13 mouse cellular contexts compared by ENCODE assay signal in the genomic region with DNA sequence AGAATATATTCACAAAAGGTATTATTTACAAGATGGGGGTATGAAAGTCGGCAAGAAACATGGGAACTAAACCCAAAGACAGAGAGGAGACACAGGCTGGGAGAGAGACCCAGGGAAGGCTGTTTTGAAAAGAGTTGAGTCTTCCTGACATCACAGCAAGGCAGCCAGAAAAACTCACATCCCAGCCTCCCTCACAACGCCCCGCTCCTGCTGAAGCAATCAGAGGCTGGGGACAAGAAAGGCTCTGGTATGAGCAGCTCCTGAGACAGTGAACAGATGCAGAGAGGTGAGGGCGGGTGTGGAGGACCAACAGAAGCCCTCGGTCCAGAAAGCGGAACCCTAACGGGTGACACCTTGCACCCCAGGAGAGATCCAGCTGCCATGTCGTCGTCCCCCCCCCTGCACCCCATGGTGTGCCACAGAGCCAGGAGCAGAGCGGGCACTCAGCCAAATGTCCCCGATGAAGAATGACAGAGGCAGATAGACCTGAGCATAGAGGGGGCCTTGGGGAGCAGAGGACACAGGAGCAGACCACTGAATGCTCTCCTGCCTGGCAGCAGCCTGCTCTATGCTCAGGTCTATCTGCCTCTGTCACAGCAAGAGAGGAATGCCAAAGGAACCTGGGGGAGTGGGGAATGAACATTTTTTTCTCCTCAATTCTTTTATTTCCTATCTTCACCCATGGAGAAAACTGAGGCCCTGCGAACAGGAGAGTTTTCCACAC. TPM values are rescaled to one million over a fixed set of nuclear protein-coding genes. Genes with fewer than 3 reads are reported as not detected.
DNase-seq lines count a peak whose midpoint lies in the region; ATAC-seq lines count a peak whose summit lies in the region.
"Had no signal": no experiment of that assay in that cellular context is flagged by ENCODE, and none has a peak within 500 bp of the region (broad histone marks: within the 10 kb centered on the region; RNA-seq: fewer than 3 reads in every experiment).

No protein-coding gene starts in this region.

- no peaks in the 10 kb centered on the region for H3K36me3 ChIP-seq in hindbrain, embryonic 13.5 days
- H3K36me3 ChIP-seq in hindbrain, embryonic 10.5 days, result no peaks in the 10 kb centered on the region
- no peaks in the 10 kb centered on the region for H3K36me3 ChIP-seq in embryonic facial prominence, embryonic 14.5 days (ENCODE audit: control insufficient read depth, insufficient read depth, low read length)
- H3K36me3 ChIP-seq in hindbrain, embryonic 14.5 days (replicated peaks; ENCODE audit: control insufficient read depth, insufficient read depth), result no peaks in the 10 kb centered on the region
- H3K36me3 ChIP-seq in neural tube, embryonic 12.5 days, result no peaks in the 10 kb centered on the region
- H3K36me3 ChIP-seq: liver, embryonic 15.5 days had no signal

- no peaks in the 10 kb centered on the region for H3K9me3 ChIP-seq in hindbrain, embryonic 13.5 days
- no peaks in the 10 kb centered on the region for H3K9me3 ChIP-seq in hindbrain, embryonic 10.5 days
- H3K9me3 ChIP-seq in embryonic facial prominence, embryonic 14.5 days (ENCODE audit: control insufficient read depth, low read length), result no peaks in the 10 kb centered on the region
- H3K9me3 ChIP-seq in hindbrain, embryonic 14.5 days (ENCODE audit: control insufficient read depth, low read length), result no peaks in the 10 kb centered on the region
- no peaks in the 10 kb centered on the region for H3K9me3 ChIP-seq in neural tube, embryonic 12.5 days
- H3K9me3 ChIP-seq: liver, embryonic 15.5 days had no signal

- peak overlapping the region; percentile 83 for H3K27ac ChIP-seq in hindbrain, embryonic 13.5 days
- no peak overlapping the region; the same call in 1 of the 2 replicates for H3K27ac ChIP-seq in hindbrain, embryonic 10.5 days
- peak overlapping the region; percentile 22 for H3K27ac ChIP-seq in embryonic facial prominence, embryonic 14.5 days (replicated peaks; ENCODE audit: low read depth, low read length)
- peak overlapping the region; percentile 82 for H3K27ac ChIP-seq in hindbrain, embryonic 14.5 days
- 0 out of 2 replicates have a peak overlapping the region, but pooled peaks have one; percentile 57 for H3K27ac ChIP-seq in neural tube, embryonic 12.5 days
- H3K27ac ChIP-seq: liver, embryonic 15.5 days; macrophage had no signal

- no peaks in the 10 kb centered on the region for H3K27me3 ChIP-seq in hindbrain, embryonic 13.5 days
- no peaks in the 10 kb centered on the region for H3K27me3 ChIP-seq in hindbrain, embryonic 10.5 days (ENCODE audit: insufficient read depth, poor library complexity, severe bottlenecking)
- no peaks in the 10 kb centered on the region for H3K27me3 ChIP-seq in embryonic facial prominence, embryonic 14.5 days (replicated peaks; ENCODE audit: control insufficient read depth, insufficient read depth, low read length)
- H3K27me3 ChIP-seq in hindbrain, embryonic 14.5 days (ENCODE audit: control insufficient read depth, insufficient read depth, low read length), result no peaks in the 10 kb centered on the region
- no peaks in the 10 kb centered on the region for H3K27me3 ChIP-seq in neural tube, embryonic 12.5 days (replicated peaks)

- WGBS in hindbrain, embryonic 13.5 days, result 61% methylated on average over 12 of the region's 12 CpGs
- 72% methylated on average over 12 of the region's 12 CpGs for WGBS in hindbrain, embryonic 10.5 days
- 68% methylated on average over 12 of the region's 12 CpGs for WGBS in embryonic facial prominence, embryonic 14.5 days
- 52% methylated on average over 12 of the region's 12 CpGs for WGBS in hindbrain, embryonic 14.5 days
- WGBS in neural tube, embryonic 12.5 days, result 66% methylated on average over 12 of the region's 12 CpGs

- no peak overlapping the region for H3K4me3 ChIP-seq in hindbrain, embryonic 13.5 days
- no peak overlapping the region for H3K4me3 ChIP-seq in hindbrain, embryonic 10.5 days
- no peak overlapping the region for H3K4me3 ChIP-seq in embryonic facial prominence, embryonic 14.5 days (ENCODE audit: low read depth, low read length)
- no peak overlapping the region for H3K4me3 ChIP-seq in hindbrain, embryonic 14.5 days (replicated peaks; ENCODE audit: low read length)
- H3K4me3 ChIP-seq in neural tube, embryonic 12.5 days, result no peak overlapping the region
- H3K4me3 ChIP-seq: liver, embryonic 15.5 days had no signal

- 0 out of 2 replicates have a peak, but pooled peaks have one; percentile 33 for ATAC-seq in hindbrain, embryonic 13.5 days (ENCODE audit: low FRiP score)
- ATAC-seq in embryonic facial prominence, embryonic 14.5 days (ENCODE audit: low read depth), result peak; percentile 33; the same call in 1 of the 2 replicates
- 0 out of 2 replicates have a peak, but pooled peaks have one; percentile 56 for ATAC-seq in hindbrain, embryonic 14.5 days (ENCODE audit: low FRiP score)
- ATAC-seq in neural tube, embryonic 12.5 days (ENCODE audit: low FRiP score, low read depth), result peak; percentile 31; the same call in 1 of the 2 replicates

- H3K4me2 ChIP-seq in hindbrain, embryonic 13.5 days, result no peak overlapping the region
- no peak overlapping the region for H3K4me2 ChIP-seq in embryonic facial prominence, embryonic 14.5 days (ENCODE audit: low read depth, low read length)
- H3K4me2 ChIP-seq in hindbrain, embryonic 14.5 days (replicated peaks), result no peak overlapping the region
- 0 out of 2 replicates have a peak overlapping the region, but pooled peaks have one; percentile 1 for H3K4me2 ChIP-seq in neural tube, embryonic 12.5 days (replicated peaks)
- H3K4me2 ChIP-seq: liver, embryonic 15.5 days had no signal

- no peak for DNase-seq in hindbrain, embryonic 10.5 days (ENCODE audit: low spot score)
- DNase-seq in embryonic facial prominence, embryonic 14.5 days (ENCODE audit: low spot score), result peak; percentile 55
- DNase-seq in hindbrain, embryonic 14.5 days (ENCODE audit: low spot score), result no peak
- no peak for DNase-seq in retina, postnatal 1 day
- DNase-seq in kidney, postnatal 10 days, result no peak
- DNase-seq: cerebellum, adult 11-12 months; heart, postnatal 10 days; kidney, adult 2 months had no signal

- H3K4me1 ChIP-seq in hindbrain, embryonic 13.5 days (replicated peaks), result peaks cover 23% of the 10 kb centered on the region
- peaks cover 13% of the 10 kb centered on the region for H3K4me1 ChIP-seq in hindbrain, embryonic 10.5 days (replicated peaks)
- no peaks in the 10 kb centered on the region for H3K4me1 ChIP-seq in embryonic facial prominence, embryonic 14.5 days (ENCODE audit: control insufficient read depth, insufficient read depth, low read length)
- H3K4me1 ChIP-seq in hindbrain, embryonic 14.5 days (replicated peaks; ENCODE audit: control insufficient read depth, insufficient read depth, low read length), result peaks cover 23% of the 10 kb centered on the region
- peaks cover 17% of the 10 kb centered on the region; the same call in 1 of the 2 replicates for H3K4me1 ChIP-seq in neural tube, embryonic 12.5 days
- H3K4me1 ChIP-seq: liver, embryonic 15.5 days had no signal

- H3K9ac ChIP-seq in hindbrain, embryonic 13.5 days, result 0 out of 2 replicates have a peak overlapping the region, but pooled peaks have one; percentile 39
- no peak overlapping the region for H3K9ac ChIP-seq in embryonic facial prominence, embryonic 14.5 days (ENCODE audit: low read depth, low read length)
- peak overlapping the region; percentile 34; the same call in 1 of the 2 replicates for H3K9ac ChIP-seq in hindbrain, embryonic 14.5 days
- no peak overlapping the region for H3K9ac ChIP-seq in neural tube, embryonic 12.5 days
- H3K9ac ChIP-seq: liver, embryonic 15.5 days had no signal

RNA-seq across cellular contexts. Expression of a gene that starts 22.8 kb away (rescaled TPM):
- 0.06 TPM in 2 replicates for polyA plus RNA-seq in hindbrain, embryonic 13.5 days (2015; fragmentation: Nextera tagmentation; extraction: Ambion mirVana)
- polyA plus RNA-seq in hindbrain, embryonic 10.5 days (2016; fragmentation: Nextera tagmentation; extraction: Ambion mirVana), result not detected in 2 replicates
- 0.10 TPM in 1 of 2 replicates, not detected in the other for polyA plus RNA-seq in embryonic facial prominence, embryonic 14.5 days (2014; fragmentation: Nextera tagmentation; extraction: Ambion mirVana)
- polyA plus RNA-seq in hindbrain, embryonic 14.5 days (2014; fragmentation: Nextera tagmentation; extraction: Ambion mirVana), result 0.15 and 0.30 TPM in 2 replicates
- not detected in 2 replicates for polyA plus RNA-seq in neural tube, embryonic 12.5 days (2016; fragmentation: Nextera tagmentation; extraction: Ambion mirVana)
- polyA plus RNA-seq: gonadal fat pad, adult 2 months; kidney, adult 2 months; macrophage had no signal

Comparison
In these comparisons a context has a peak if more than half of its experiments do, and no peak if none do; other contexts are left out.
1. H3K9ac ChIP-seq: peak in hindbrain, embryonic 13.5 days (single experiment) and hindbrain, embryonic 14.5 days (single experiment); none in embryonic facial prominence, embryonic 14.5 days (single experiment) and neural tube, embryonic 12.5 days (single experiment).
2. Peak in every context shown above with its lines, with median percentiles within 50 percentile points of each other: ATAC-seq.